Mouse (Mus musculus): ENCODE data around the gene Clstn1.

- no peak for TF ChIP-seq POLR2A (IDR thresholded peaks at IDR 0.05; ENCODE audit: borderline replicate concordance, low read depth, low read length)
- 0 out of 2 replicates have a peak, but pooled peaks have one; percentile 16 for TF ChIP-seq CTCF (IDR thresholded peaks at IDR 0.05; ENCODE audit: low read depth, low read length)
Measured at GRCm38 (mm10) chr4:149604518-149604917, 18.2 kb downstream of the Clstn1 start.
